Mouse (Mus musculus): ENCODE results near the gene 2810006K23Rik. TPM values are rescaled to one million over a fixed set of nuclear protein-coding genes. Genes with fewer than 3 reads are reported as not detected.

The 2810006K23Rik gene
- total and polyA plus RNA-seq, 3 experiments: 7.6 to 13.3 TPM; not detected in 1

DNA sequence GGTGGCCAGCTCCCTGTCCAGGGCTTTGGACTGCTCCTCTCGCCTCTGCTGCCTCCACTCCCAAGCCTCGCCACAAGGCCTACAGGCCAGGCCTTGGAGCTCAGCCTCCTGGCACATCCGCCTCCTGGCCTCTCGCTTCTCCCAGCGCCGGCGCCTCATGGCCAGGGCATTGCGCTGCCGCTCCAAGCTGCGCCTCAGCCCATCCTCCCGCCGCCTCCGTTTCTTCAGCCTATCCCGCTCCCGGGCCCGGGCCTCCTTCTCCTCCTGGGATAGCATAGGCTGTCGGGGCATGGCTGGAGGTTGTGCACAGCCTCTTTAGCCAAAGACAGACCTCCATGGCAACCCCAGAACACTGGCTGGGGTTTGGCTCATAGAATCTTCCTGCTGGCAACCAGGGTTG, 21.3 kb downstream of the 2810006K23Rik start:
- Histone ChIP-seq H3K27ac (ENCODE audit: control insufficient read depth, low read depth, low read length) (no peak overlapping the region), H3K9ac (ENCODE audit: control insufficient read depth, low read depth, low read length, poor library complexity, severe bottlenecking) (no peak overlapping the region), H3K79me2 (ENCODE audit: control insufficient read depth, insufficient read depth, low read length, poor library complexity) (peaks cover 41% of the 10 kb centered on the region), H3K27me3 (ENCODE audit: control insufficient read depth in 1 of 2, insufficient read depth in 2 of 2, low read length in 2 of 2) (no peaks in the 10 kb centered on the region), H3K36me3 (ENCODE audit: control insufficient read depth in 1 of 2, insufficient read depth in 2 of 2, low read length in 2 of 2) (peaks cover 7 to 10% of the 10 kb centered on the region in 2 experiments), H3K9me3 (replicated peaks; ENCODE audit: insufficient read depth, low read length) (no peaks in the 10 kb centered on the region), H3K4me3 (ENCODE audit: control insufficient read depth in 1 of 2, insufficient read depth in 1 of 2, low read depth in 2 of 2, low read length in 2 of 2) (no peak overlapping the region), H3K4me1 (ENCODE audit: control insufficient read depth in 1 of 2, insufficient read depth in 2 of 2, low read length in 2 of 2) (peaks cover 0 to 11% of the 10 kb centered on the region in 2 experiments; a peak in 3 of 4 replicates)
- DNase-seq (ENCODE audit: low read depth, low spot score): no peak
- TF ChIP-seq TBP (IDR thresholded peaks at IDR 0.05; ENCODE audit: low read depth, low read length) (no peak), RAD21 (IDR thresholded peaks at IDR 0.05; ENCODE audit: low read depth, low read length) (no peak), ELF1 (IDR thresholded peaks at IDR 0.05; ENCODE audit: low read depth, low read length) (no peak), ZKSCAN1 (IDR thresholded peaks at IDR 0.05; ENCODE audit: low read depth, low read length) (no peak), MAX (IDR thresholded peaks at IDR 0.05; ENCODE audit: low read length) (no peak), ZMIZ1 (IDR thresholded peaks at IDR 0.05; ENCODE audit: low read depth, low read length) (no peak), GATA1 (IDR thresholded peaks at IDR 0.05; ENCODE audit: low read depth, low read length) (no peak), BHLHE40 (IDR thresholded peaks at IDR 0.05; ENCODE audit: borderline replicate concordance, low read depth, low read length) (no peak), CTCF (IDR thresholded peaks at IDR 0.05 in 2 of 3, conservative IDR thresholded peaks at IDR 0.05 in 1 of 3; ENCODE audit: control insufficient read depth in 1 of 3, insufficient read depth in 1 of 3, low read depth in 2 of 3, low read length in 3 of 3, poor library complexity in 1 of 3, severe bottlenecking in 1 of 3) (no peak), RCOR1 (IDR thresholded peaks at IDR 0.05; ENCODE audit: low read depth, low read length) (no peak), MXI1 (IDR thresholded peaks at IDR 0.05; ENCODE audit: low read depth, low read length) (no peak), MEF2A (IDR thresholded peaks at IDR 0.05; ENCODE audit: extremely low read depth, insufficient replicate concordance, low read depth, low read length, poor library complexity, severe bottlenecking) (no peak), SIN3A (IDR thresholded peaks at IDR 0.05; ENCODE audit: low read length) (no peak), ZC3H11A (IDR thresholded peaks at IDR 0.05; ENCODE audit: low read depth, low read length) (no peak), MAZ (IDR thresholded peaks at IDR 0.05; ENCODE audit: low read depth, low read length) (no peak), MAFK (IDR thresholded peaks at IDR 0.05; ENCODE audit: borderline replicate concordance, low read depth, low read length) (no peak), E2F4 (IDR thresholded peaks at IDR 0.05; ENCODE audit: borderline replicate concordance, low read depth, low read length) (no peak)

DNA sequence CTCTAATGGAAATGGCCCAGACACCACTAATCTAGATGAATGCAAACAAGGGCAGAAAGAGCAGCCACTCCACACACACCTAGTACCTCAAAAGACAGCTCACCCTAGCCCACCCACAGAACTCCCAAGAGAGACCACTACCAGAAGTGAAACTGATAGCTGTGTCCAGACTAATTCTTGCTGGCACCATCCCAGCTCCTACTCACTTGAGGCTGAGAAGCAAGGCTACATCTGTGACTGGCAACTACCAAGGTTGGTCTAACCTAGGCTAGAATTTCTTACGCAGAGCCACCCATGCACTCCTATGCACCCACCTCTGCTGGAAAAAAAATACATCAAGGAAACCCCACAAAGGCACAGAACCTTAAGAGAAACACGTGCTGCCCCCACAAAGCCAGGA, 22.5 kb downstream of the 2810006K23Rik start:
- TF ChIP-seq POLR2AphosphoS5 (IDR thresholded peaks at IDR 0.05; ENCODE audit: borderline replicate concordance, low read depth, low read length) (no peak), GABPA (IDR thresholded peaks at IDR 0.05; ENCODE audit: low read depth, low read length) (no peak), MYB (IDR thresholded peaks at IDR 0.05; ENCODE audit: low read depth, low read length) (no peak), CTCF (IDR thresholded peaks at IDR 0.05 in 2 of 3, conservative IDR thresholded peaks at IDR 0.05 in 1 of 3; ENCODE audit: control insufficient read depth in 1 of 3, insufficient read depth in 1 of 3, low read depth in 2 of 3, low read length in 3 of 3, poor library complexity in 1 of 3, severe bottlenecking in 1 of 3) (no peak), RCOR1 (IDR thresholded peaks at IDR 0.05; ENCODE audit: low read depth, low read length) (no peak), MEF2A (IDR thresholded peaks at IDR 0.05; ENCODE audit: extremely low read depth, insufficient replicate concordance, low read depth, low read length, poor library complexity, severe bottlenecking) (no peak), NRF1 (IDR thresholded peaks at IDR 0.05; ENCODE audit: insufficient read depth, low read depth, low read length, poor library complexity, severe bottlenecking) (no peak), ZMIZ1 (IDR thresholded peaks at IDR 0.05; ENCODE audit: low read depth, low read length) (no peak), TAL1 (IDR thresholded peaks at IDR 0.05; ENCODE audit: low read length) (no peak), USF2 (IDR thresholded peaks at IDR 0.05; ENCODE audit: borderline replicate concordance in 1 of 2, insufficient read depth in 1 of 2, low read depth in 1 of 2, low read length in 2 of 2) (no peak), ETS1 (IDR thresholded peaks at IDR 0.05; ENCODE audit: low read depth, low read length) (no peak), NELFE (IDR thresholded peaks at IDR 0.05; ENCODE audit: low read depth, low read length) (no peak)
- Histone ChIP-seq H3K27ac (ENCODE audit: control insufficient read depth, low read depth, low read length) (no peak overlapping the region), H3K36me3 (ENCODE audit: control insufficient read depth in 1 of 2, insufficient read depth in 2 of 2, low read length in 2 of 2) (peaks cover 7 to 10% of the 10 kb centered on the region in 2 experiments), H3K9ac (ENCODE audit: control insufficient read depth, low read depth, low read length, poor library complexity, severe bottlenecking) (no peak overlapping the region), H3K4me3 (ENCODE audit: control insufficient read depth in 1 of 2, insufficient read depth in 1 of 2, low read depth in 2 of 2, low read length in 2 of 2) (no peak overlapping the region), H3K4me1 (ENCODE audit: control insufficient read depth in 1 of 2, insufficient read depth in 2 of 2, low read length in 2 of 2) (peaks cover 0 to 11% of the 10 kb centered on the region in 2 experiments; a peak in 3 of 4 replicates), H3K9me3 (replicated peaks; ENCODE audit: insufficient read depth, low read length) (no peaks in the 10 kb centered on the region), H3K79me2 (ENCODE audit: control insufficient read depth, insufficient read depth, low read length, poor library complexity) (peaks cover 45% of the 10 kb centered on the region), H3K27me3 (ENCODE audit: control insufficient read depth in 1 of 2, insufficient read depth in 2 of 2, low read length in 2 of 2) (no peaks in the 10 kb centered on the region)
- DNase-seq (ENCODE audit: low read depth, low spot score): no peak

Data from MEL (cell line).